Mouse (Mus musculus) ZHBTc4 (cell line): ENCODE measurements at regions not wholly inside any gene's neighbourhood (a gene's known extent, or its start where the extent isn't known, plus 50 kb on each side); places are given as distances from the start of the nearest gene placed in this dataset.

Experiments
- DNase-seq: peaks from one replicate; pipeline ENCODE4 v3.0.0-alpha.2; 2011; ENCODE audit warnings: low read depth, low spot score

- DNase-seq = no peak
Measured at GRCm38 (mm10) chr17:16101548-16101947, 270.7 kb upstream of the Rgmb start.

DNA sequence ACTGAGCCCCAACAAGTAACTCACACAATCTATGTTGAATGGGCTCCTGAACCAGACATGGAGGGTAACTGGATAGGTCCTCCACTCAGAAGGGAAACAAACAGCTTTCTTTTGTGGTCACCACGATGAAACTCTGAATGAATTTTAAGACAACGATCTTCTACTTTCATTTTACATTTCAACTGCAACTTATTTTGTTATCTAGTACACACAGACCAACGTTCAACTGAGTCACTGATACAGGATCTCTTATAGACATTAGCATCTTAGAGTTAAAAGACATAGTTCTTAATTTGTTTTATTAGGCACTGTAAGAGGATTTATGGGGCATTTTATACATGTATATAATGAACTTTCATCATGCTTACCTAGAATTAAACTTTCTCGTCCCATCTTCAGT, 262.1 kb upstream of the Rgmb start:
- DNase-seq = no peak

- no peak for DNase-seq
Measured at GRCm38 (mm10) chr17:16089619-16090280, 258.9 kb upstream of the Rgmb start.

- no peak for DNase-seq
Measured at GRCm38 (mm10) chr17:16088879-16089618, 258.2 kb upstream of the Rgmb start.

GRCm38 (mm10) chr17:16087046-16087445, 256.2 kb upstream of the Rgmb start:
- DNase-seq = no peak

- DNase-seq = no peak
Measured at GRCm38 (mm10) chr17:16082842-16083241, 252.0 kb upstream of the Rgmb start.

DNA sequence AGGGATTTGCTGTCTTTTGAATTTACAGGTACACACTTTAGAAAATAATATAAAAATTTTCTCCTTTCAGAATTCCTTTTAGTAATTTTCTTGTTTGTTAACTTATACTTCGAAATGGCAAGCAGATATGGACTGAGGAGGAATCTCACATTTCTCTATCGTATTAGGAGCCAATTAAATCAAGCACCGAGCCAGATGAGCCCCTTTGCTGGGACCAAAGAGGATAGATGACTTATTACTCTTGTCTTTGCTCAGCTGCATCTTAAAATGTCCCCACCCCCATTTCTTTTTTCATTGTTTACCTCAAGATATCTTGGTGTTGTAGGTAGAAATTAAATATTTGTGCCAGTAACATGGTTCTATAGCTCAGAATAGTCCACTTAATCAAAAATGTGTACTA, 247.7 kb upstream of the Rgmb start:
- no peak for DNase-seq

GRCm38 (mm10) chr17:16069334-16069733, 238.5 kb upstream of the Rgmb start:
- no peak for DNase-seq

DNA sequence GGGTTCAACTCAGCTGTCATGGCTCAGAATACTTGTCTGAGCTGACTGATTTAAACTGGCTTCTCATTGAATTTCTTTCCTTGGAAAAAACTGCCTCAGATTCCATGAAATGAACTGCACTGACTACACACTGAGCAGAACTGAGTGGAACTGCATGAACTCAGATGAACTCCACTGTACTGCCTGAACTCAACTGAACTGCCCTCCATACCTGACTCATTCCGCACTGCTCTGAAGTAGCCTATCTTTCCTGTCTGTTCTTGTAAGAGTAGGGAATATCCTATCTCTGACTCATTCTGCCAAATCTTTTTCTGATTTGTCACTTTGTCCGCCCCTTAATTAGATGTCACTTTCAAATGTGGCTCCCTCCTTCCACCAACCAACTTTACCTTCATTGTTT, 237.0 kb upstream of the Rgmb start:
- DNase-seq = no peak

DNA sequence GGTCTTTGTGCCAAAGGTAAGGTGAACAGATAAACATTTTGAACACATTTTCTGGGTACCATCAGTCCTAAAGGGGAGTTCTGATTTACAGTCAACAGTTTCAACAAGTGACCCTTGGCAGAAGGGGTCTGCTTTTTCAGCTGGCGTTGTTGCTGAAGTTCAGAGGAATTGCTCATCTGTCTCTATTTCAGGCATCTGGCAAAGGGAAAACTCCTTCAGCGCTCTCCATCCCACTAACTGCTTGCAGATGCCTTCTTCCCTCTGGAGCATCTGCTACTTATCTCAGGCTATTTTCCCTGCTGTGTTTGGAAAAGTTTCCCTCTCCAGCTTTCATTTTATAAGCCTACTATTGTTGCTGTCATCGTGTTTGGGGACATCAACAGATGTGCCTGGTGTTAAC, 223.6 kb upstream of the Rgmb start:
- no peak for DNase-seq

DNA sequence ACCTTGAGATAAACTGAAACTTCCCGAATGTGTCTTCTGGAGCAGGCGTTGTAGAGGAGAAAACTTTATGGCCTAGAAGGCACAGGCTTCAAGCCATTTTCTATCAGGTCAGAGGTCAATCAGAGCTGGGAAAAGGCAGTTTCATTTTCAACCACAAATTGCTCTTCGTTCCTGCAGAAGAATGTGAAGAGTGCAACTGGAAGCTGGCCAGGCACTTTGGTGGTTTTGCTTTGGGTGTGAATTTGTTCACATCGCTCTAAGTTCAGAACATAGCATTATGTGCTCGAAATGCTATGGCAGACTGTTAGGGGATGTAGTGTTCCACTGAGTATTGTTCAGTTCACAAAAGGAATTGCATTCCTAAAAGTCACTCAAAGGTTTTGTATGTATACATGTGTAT, 220.9 kb upstream of the Rgmb start:
- no peak for DNase-seq

- no peak for DNase-seq
Measured at GRCm38 (mm10) chr17:16041542-16042251, 210.9 kb upstream of the Rgmb start.

DNA sequence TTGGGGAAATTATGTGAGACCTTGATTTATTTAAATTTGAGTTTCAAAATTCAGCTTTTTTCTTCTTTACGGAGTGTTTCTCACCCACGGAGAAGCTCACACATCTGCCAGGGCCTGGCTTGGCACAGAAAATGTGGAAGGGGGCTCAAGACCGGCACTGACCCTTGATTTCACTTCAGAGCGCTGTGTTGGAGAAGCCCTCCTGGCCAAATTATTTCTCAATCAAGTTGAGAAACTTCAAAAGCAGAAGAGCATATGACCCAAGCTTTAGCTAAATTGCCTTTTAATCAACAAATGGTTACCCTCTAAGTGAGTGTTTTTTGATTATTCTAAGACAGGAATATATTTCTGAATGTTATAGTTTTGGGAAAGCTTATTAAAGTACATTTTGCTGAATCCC, 197.2 kb upstream of the Rgmb start:
- no peak for DNase-seq

DNA sequence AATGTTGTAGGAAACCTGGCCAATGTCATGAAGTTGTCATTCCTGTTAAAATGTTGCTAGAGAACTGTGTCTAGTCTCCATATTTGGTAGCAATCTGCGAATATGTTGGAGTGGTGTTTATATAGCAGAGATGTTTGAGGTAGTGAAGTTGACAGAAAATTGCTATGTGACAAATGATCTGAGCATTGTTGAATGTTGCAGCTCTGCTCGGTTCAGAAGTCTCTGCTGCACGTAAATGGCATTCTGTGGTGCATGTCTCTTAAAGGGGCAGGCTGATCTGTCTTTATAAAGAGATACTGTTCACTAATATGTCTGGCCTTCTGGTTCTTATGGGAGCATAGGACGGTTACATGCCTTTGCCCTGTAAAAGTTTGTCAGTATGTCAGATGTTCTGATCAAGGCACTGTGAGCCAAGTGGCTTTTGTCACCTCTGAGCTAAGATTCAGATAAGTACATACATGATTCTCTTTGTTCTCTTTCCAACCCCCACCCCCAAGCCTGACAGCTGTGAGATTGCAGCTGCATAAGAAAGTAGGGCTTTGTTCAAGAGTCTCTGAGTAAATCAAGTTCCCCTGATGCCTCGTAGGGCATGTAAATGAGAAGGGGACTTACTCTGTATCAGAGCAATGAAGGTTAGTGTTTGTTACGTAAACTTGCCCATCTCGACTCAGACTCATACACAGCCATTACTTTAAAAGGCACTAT, 174.2 kb upstream of the Rgmb start:
- peak; percentile 44 for DNase-seq

GRCm38 (mm10) chr17:16004002-16004401, 173.2 kb upstream of the Rgmb start:
- DNase-seq = no peak

DNA sequence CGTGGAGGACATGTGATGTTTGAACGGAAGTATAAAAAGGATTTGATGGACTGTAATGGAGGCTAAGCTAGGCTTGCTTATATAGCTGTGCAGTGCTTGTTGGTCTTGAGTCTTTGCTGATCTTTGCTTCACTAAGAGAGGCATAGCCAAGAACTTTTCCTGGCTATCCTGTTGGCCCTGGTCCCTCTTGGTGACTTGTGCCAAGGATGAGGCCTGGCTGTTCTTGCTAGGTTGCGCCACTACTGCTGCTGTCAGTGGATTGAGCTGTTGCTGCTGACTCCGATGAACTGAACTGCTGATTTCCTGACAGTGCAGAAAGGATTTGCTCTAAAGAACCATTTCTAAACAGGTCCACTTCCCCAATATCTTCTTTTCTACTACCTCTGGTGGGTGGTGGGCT, 167.9 kb upstream of the Rgmb start:
- no peak for DNase-seq

DNA sequence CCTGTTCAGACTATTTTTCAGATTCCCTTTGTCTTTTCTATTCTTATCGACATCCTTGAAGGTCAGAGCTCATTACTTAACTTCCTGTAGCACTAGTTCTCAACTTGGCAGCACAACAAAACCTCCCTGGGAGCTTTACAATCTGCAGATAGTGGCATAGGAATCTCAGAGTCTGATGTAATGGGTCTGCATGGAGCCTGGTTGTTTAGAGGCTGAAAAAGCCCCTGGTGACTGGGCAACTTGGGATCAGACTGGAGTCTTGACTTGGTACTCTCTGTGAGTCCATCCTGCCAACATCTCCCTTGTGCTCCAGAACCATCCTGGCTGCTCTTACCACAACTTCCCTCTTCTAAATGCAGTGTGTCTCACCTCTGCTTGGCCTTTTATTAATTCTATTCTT, 166.4 kb upstream of the Rgmb start:
- no peak for DNase-seq

GRCm38 (mm10) chr17:15995493-15995892, 164.7 kb upstream of the Rgmb start:
- no peak for DNase-seq

- peak; percentile 34 for DNase-seq
Measured at GRCm38 (mm10) chr17:15993361-15994287, 162.8 kb upstream of the Rgmb start.

GRCm38 (mm10) chr17:15991916-15992315, 161.1 kb upstream of the Rgmb start:
- DNase-seq = peak; percentile 13

DNA sequence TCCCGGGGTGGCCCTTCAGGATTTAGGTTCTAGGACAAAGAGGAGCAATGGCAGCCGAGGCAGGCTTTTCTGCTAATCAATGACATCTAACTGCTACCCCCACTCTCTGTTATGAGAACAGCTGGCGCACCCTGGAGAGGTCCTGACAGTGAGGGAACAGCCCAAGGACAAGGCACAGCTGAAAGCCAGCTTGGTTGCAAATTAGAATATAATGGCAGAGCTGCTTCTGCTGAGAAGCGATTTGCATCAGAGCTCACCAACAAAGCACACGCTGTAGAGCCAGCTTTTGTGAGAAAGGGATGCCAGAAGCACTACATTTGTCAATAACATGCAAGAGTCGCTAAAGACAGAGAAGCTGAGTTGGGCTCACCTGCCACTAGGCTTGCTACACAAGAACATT, 159.5 kb upstream of the Rgmb start:
- peak; percentile 75 for DNase-seq
